Mouse (Mus musculus) midbrain, embryonic 16.5 days (tissue): ENCODE measurements around the gene Gm20075. TPM values are rescaled to one million over a fixed set of nuclear protein-coding genes. Genes with fewer than 3 reads are reported as not detected.
A peak's percentile ranks its signal among the peaks of the same experiment; 100 is the strongest.
"Not testable (repeated sequence)": the region's sequence is repeated elsewhere in the genome, so short reads cannot be mapped to it uniquely, and the experiment has no call there.

Experiments
- ATAC-seq: fragments of 200-750 bp; cut with Nextera tagmentation; 2 replicates; pipeline ENCODE4 v1.8.0; 2017; ENCODE audit warnings: moderate TSS enrichment
- H3K27ac ChIP-seq: fragments of 300-500 bp; sonication (generic); 2 replicates; pipeline ENCODE4 v1.5.1; 2014; ENCODE audit warnings: mild to moderate bottlenecking, low read length, mixed read lengths
- H3K27me3 ChIP-seq: fragments of 300-500 bp; sonication (generic); 2 replicates; pipeline ENCODE4 v1.6.1; 2014; ENCODE audit warnings: low read depth, low read length, mixed read lengths; ENCODE audit not compliant: control insufficient read depth, insufficient read depth
- H3K36me3 ChIP-seq: fragments of 300-500 bp; sonication (generic); 2 replicates; pipeline ENCODE4 v1.6.1; 2014; ENCODE audit warnings: mild to moderate bottlenecking, low read length, moderate library complexity, mixed read lengths; ENCODE audit not compliant: control insufficient read depth, insufficient read depth
- H3K4me1 ChIP-seq: fragments of 300-500 bp; sonication (generic); 2 replicates; pipeline ENCODE4 v1.6.1; 2014; ENCODE audit warnings: mild to moderate bottlenecking, low read length, mixed read lengths; ENCODE audit not compliant: control insufficient read depth, insufficient read depth
- H3K4me2 ChIP-seq: fragments of 300-500 bp; sonication (generic); 2 replicates; pipeline ENCODE4 v1.6.1; 2014; ENCODE audit warnings: mild to moderate bottlenecking, low read length, mixed read lengths
- H3K4me3 ChIP-seq: fragments of 300-500 bp; sonication (generic); 2 replicates; pipeline ENCODE4 v1.5.1; 2014; ENCODE audit warnings: low read depth, mild to moderate bottlenecking, low read length, moderate library complexity, mixed read lengths
- H3K9ac ChIP-seq: fragments of 300-500 bp; sonication (generic); 2 replicates; pipeline ENCODE4 v1.6.1; 2014; ENCODE audit warnings: low read depth, low read length, mixed read lengths
- H3K9me3 ChIP-seq: fragments of 300-500 bp; sonication (generic); replicated peaks from 2 replicates; pipeline ENCODE4 v1.6.1; 2014; ENCODE audit warnings: mild to moderate bottlenecking, low read length, mixed read lengths; ENCODE audit not compliant: control insufficient read depth, poor library complexity, severe bottlenecking
- WGBS: fragments of 180-500 bp; shearing (Covaris S2); extraction: QIAGEN DNeasy Blood & Tissue Kit; methylation state at CpG from one replicate; pipeline ENCODE4 v1.1.7; 2014; 5-methylcytosine and 5-hydroxymethylcytosine counted together
- polyA plus RNA-seq: library from polyadenylated mRNA; unstranded; fragments of >200 nt; fragmentation: Nextera tagmentation; extraction: Ambion mirVana; gene quantifications from 2 replicates; pipeline ENCODE4 v1.2.1, GENCODE M21; 2015

Gene Gm20075
- polyA plus RNA-seq, 1 experiment from 2014 or later: 19.9 TPM

GRCm38 (mm10) chr13:96081754-96082153 is 578 bp upstream of the Gm20075 start, which contains the start of gene Gm17190:
Gm17190 (plus strand) TSS chr13:96082054.
- H3K4me3 ChIP-seq, H3K4me2 ChIP-seq, H3K4me1 ChIP-seq, H3K9me3 ChIP-seq, H3K36me3 ChIP-seq, H3K9ac ChIP-seq, ATAC-seq, H3K27ac ChIP-seq, H3K27me3 ChIP-seq: not testable (repeated sequence)
- WGBS: 95% methylated on average over 1 of the region's 1 CpGs

DNA sequence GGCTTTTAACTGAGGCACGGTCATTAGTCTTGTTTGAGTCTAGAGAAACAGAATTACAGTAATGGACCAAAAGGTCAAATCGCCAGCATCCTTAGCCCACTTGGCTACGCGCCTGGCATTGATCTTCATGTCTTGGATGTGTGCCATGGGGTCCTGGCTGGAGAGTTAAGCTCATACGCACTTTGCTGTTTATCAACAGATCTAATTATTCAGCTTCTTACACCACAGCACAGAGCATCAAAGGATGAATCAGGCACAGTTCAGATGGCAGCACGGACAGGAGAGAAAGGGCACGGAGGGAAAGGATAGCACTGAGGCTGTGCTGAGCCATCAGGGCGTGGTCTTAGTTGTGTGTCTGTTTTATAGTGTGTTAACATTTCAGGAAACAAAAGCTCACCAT is 7.6 kb downstream of the Gm20075 start:
- Histone ChIP-seq H3K4me1 (peaks cover 5% of the 10 kb centered on the region), H3K36me3 (no peaks in the 10 kb centered on the region), H3K27ac (no peak overlapping the region), H3K4me3 (no peak overlapping the region), H3K9ac (no peak overlapping the region), H3K27me3 (no peaks in the 10 kb centered on the region), H3K4me2 (no peak overlapping the region), H3K9me3 (no peaks in the 10 kb centered on the region)
- no peak for ATAC-seq
- 46% methylated on average over 8 of the region's 8 CpGs for WGBS

DNA sequence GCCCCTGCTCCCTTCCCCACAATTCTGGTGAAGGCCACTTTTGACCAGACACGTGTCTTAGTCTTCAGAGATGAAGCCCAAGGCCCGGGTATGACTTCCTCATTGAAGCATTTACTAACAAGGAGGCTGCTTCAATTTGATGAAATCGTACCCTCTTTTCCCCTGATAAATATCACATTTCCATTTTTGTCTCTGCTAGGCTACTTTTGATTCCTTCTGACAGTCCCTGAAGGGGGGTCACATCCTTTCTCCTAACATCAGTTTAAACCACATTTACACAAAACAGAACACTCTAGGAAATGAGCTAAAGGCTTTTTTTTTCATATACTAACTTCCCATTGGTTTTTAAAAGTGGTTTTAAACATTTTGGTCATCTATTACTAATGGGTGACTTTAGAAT is 28.4 kb downstream of the Gm20075 start:
- no peak overlapping the region for H3K4me3 ChIP-seq
- no peaks in the 10 kb centered on the region for H3K9me3 ChIP-seq
- no peaks in the 10 kb centered on the region for H3K27me3 ChIP-seq
- H3K4me2 ChIP-seq: no peak overlapping the region
- H3K27ac ChIP-seq: no peak overlapping the region
- 85% methylated on average over 3 of the region's 3 CpGs for WGBS
- no peak for ATAC-seq
- H3K36me3 ChIP-seq: no peaks in the 10 kb centered on the region
- no peaks in the 10 kb centered on the region for H3K4me1 ChIP-seq
- H3K9ac ChIP-seq: no peak overlapping the region

GRCm38 (mm10) chr13:96045396-96045795 is 35.8 kb downstream of the Gm20075 start:
- Histone ChIP-seq H3K4me1 (no peaks in the 10 kb centered on the region), H3K36me3 (no peaks in the 10 kb centered on the region), H3K4me3 (no peak overlapping the region), H3K27ac (no peak overlapping the region), H3K4me2 (no peak overlapping the region), H3K9me3 (no peaks in the 10 kb centered on the region), H3K27me3 (no peaks in the 10 kb centered on the region), H3K9ac (no peak overlapping the region)
- no peak for ATAC-seq
- 33% methylated on average over 5 of the region's 5 CpGs for WGBS

DNA sequence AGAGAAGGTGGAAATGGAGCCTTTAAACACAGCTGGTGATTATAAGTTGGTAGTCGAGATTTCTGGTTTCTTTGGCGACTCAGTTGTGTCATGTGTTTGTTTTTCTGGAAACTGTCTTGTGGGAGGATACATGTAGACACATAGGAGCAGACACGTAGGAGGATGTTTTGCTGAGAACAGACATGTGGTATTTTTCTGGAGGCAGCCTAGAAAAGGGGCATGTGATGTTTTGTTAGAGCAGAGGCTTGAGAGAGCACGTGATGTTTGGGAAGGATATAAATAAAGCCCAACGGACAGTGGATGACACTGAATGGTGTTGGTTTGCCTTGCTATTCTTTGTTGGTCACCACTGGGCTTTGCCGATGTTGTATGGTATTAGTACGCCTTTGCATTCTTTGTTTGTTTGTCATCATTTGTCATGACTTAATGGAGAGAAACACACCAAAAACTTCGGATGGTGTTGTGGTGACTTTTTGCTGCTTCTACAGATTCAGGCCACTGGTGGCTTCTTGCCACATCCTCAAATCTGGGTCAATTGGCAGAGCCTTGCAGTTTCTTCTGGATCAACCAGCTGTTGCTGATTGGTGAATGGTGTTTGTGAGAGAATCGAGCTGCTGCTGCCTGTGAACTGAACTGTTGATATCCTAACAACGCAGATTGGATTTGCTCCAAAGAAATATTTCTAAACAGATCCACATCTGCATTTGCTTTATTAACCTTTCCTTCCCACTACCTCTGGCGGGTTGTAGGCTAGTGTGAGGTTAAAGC is 40.7 kb downstream of the Gm20075 start:
- no peaks in the 10 kb centered on the region for H3K27me3 ChIP-seq
- no peak overlapping the region for H3K27ac ChIP-seq
- no peaks in the 10 kb centered on the region for H3K9me3 ChIP-seq
- H3K4me3 ChIP-seq: no peak overlapping the region
- no peaks in the 10 kb centered on the region for H3K36me3 ChIP-seq
- no peak overlapping the region for H3K9ac ChIP-seq
- no peaks in the 10 kb centered on the region for H3K4me1 ChIP-seq
- no peak for ATAC-seq
- WGBS: 87% methylated on average over 11 of the region's 11 CpGs
- no peak overlapping the region for H3K4me2 ChIP-seq

DNA sequence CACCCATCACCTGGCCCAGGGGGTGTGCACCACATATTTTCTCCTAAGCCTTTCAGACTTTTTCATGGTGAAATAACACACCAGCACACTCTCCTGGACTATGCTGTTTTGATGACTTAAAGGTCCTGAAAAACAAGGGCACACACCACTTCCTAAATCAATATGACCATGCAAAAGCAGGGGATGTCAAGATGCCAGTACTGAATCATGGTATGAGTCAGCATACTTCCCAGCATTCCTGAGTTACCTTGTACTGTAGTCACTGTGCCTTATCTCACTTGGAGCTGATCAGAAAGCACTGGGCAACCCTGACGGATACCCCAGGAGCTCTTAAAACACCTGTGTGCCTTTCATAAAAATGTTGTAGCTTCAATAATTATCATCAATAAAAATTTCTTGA is 41.6 kb downstream of the Gm20075 start:
- no peaks in the 10 kb centered on the region for H3K9me3 ChIP-seq
- 81% methylated on average over 1 of the region's 1 CpGs for WGBS
- H3K27me3 ChIP-seq: no peaks in the 10 kb centered on the region
- H3K4me2 ChIP-seq: no peak overlapping the region
- no peak overlapping the region for H3K27ac ChIP-seq
- no peaks in the 10 kb centered on the region for H3K4me1 ChIP-seq
- no peak for ATAC-seq
- no peak overlapping the region for H3K9ac ChIP-seq
- no peaks in the 10 kb centered on the region for H3K36me3 ChIP-seq
- no peak overlapping the region for H3K4me3 ChIP-seq

DNA sequence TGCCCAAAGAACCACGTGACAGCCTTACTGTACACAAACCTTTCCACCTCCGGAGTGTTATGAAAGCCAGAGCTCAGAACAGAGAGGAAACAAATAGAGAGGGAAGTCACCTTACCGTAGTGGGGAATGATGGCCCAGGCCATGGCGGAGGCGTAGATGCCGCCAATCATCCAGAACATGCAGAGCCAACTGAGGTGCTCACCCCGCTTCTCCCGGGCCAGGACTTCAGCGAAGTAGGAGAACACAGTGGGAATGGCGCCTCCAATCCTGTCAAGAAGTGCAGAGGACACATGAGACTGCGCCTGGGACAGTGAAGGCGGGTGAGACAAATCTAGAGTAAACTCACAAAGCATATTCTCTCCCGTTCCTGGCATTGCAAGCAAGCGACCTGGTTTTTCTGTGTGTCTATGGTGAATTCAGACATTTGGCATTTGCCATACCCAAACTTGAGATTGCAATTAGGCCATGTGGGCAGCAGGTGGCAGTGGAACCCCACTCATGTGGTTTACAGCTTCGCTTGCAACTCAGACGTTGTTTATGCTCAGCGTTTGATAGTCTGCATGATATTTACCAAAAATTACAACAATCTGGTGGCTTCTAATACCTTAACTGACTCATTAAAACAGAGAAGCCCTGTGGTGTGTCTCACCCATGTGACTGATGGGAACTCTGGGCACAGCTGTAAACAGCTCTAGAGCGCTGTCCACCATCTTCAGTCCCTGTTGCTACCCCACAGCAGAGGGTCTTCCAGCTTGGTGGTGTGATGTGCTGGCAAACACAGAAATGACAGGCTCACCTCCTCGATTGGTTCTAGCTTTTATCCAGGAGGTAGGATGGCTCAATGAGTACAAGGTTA is 50.6 kb downstream of the Gm20075 start:
- WGBS: 62% methylated on average over 19 of the region's 19 CpGs
- H3K27ac ChIP-seq: no peak overlapping the region
- no peak overlapping the region for H3K4me2 ChIP-seq
- no peak overlapping the region for H3K4me3 ChIP-seq
- H3K4me1 ChIP-seq: no peaks in the 10 kb centered on the region
- H3K27me3 ChIP-seq: no peaks in the 10 kb centered on the region
- no peaks in the 10 kb centered on the region for H3K36me3 ChIP-seq
- H3K9me3 ChIP-seq: no peaks in the 10 kb centered on the region
- ATAC-seq: 0 out of 2 replicates have a peak, but pooled peaks have one; percentile 39
- no peak overlapping the region for H3K9ac ChIP-seq
